Mouse (Mus musculus): Measurements from ENCODE around the gene Ndufv1.
"Not testable (repeated sequence)": the region's sequence is repeated elsewhere in the genome, so short reads cannot be mapped to it uniquely, and the experiment has no call there.

The Ndufv1 gene

DNA sequence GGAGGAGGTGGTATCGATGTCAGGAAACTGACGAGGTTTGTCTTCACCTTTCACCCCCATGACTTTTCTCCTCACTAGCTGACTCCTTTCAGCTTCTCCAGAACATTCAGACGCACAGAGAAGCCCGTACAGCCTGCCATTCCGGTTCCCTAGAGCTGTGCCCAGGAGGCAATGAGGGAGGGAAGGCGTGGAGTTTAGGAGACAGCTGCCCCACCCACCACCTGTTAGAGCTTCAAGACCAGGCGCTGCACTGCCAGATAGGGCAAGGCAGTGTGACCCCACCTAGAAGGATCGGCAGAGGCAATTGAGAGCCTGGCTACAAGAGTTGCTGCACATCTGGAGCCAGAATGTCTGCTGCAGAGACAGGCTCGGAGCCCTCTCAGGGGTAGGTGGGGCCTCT is 40.4 kb downstream of the Ndufv1 start, which contains the start of gene Aldh3b2:
Aldh3b2 (plus strand) TSS at position 100 of the 400 bp plus-strand sequence.
- no peak for DNase-seq (ENCODE audit: low read depth)

DNA sequence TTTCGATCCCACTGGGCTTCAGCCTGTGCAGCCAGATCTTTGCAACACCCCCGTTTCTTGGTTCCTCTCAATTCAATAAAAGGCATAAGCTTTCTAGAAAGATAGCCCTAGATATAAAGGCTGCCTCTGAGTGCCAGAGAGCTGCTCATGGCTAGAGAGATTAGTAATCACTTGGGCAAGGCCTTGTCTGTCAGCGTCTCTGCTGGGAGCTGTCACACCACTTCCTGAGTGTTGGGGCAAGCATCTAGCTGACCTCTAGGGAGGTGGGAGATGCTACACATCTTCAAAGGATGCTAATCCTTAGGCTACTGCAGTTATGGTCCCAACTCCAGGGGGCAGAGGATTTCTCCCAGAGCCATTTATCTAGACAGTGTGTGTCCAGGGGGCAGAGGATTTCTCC is 45.3 kb downstream of the Ndufv1 start:
- peak; percentile 49 for DNase-seq (ENCODE audit: low read depth)

DNA sequence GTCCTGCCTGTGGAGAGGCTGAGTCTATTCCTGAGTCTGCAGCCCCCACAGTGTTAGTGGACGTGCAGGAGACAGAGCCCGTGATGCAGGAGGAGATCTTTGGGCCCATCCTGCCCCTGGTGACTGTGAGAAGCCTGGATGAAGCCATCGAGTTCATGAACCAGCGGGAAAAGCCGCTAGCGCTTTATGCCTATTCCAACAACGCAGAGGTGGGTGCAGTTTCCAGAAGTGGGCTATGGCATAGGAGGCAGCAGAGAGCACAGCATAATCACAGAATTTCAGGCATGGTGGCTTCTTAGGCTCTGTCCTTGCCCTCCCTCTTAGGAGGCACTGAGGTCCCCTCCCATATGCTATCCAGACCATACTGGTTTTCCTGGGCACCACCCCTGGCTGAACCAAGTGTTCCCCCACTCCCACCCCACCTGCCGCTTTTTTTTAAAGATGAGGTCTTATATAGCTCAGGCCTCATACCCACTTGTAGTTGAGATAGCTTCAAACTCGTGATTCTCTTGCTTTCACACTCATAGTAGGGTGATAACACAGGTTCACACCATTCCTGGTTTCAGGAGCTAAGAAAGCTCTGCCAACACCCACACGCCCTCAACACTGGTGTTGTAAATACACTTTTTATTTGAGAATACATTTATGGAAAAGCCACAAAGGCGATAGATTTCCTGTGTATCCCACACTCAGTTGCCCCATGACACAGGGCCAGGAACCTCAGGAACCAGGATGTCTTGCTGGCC is 46.1 kb downstream of the Ndufv1 start:
- no peak for DNase-seq (ENCODE audit: low read depth)

DNA sequence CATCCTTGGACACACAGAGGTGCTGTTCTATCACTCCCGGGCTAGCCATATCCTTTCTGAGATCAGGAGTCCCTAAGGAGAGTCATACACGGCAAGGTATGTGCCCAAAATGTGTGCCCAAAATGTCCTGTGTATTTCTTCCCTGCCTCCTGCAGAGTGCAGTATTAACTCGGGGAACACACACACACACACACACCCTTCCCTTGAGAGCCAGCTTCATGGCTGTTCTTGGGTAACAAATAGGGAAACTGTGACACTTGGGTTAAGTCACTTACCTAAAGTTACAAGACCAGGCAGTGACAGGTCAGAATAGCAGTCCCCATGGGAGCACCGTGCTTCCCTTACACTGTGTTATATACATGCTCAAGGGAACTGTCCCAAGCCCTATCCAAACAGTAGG is 48.6 kb downstream of the Ndufv1 start:
- DNase-seq (ENCODE audit: low read depth): peak; percentile 63

- DNase-seq (ENCODE audit: low read depth): peak; percentile 57
These were observed 50.1 kb downstream of the Ndufv1 start for GRCm38 (mm10) chr19:3962469-3962868.

- DNase-seq (ENCODE audit: low read depth): not testable (repeated sequence)
These were observed 50.8 kb downstream of the Ndufv1 start for GRCm38 (mm10) chr19:3961805-3962204.

- DNase-seq (ENCODE audit: low read depth): no peak
These were observed 52.4 kb downstream of the Ndufv1 start for GRCm38 (mm10) chr19:3960211-3960610.

GRCm38 (mm10) chr19:3959030-3959429 is 53.6 kb downstream of the Ndufv1 start:
- DNase-seq (ENCODE audit: low read depth): no peak

GRCm38 (mm10) chr19:3958470-3958869 is 54.1 kb downstream of the Ndufv1 start, which contains the start of gene Aldh3b3:
TSS of gene Aldh3b3 (plus strand) at chr19:3958645.
- DNase-seq (ENCODE audit: low read depth): no peak

All from 416B (cell line).